ENCODE assay signal across 8 mouse cellular contexts in genomic region chr15:25364819-25365463, GRCm38 (mm10). TPM values are rescaled to one million over a fixed set of nuclear protein-coding genes. Genes with fewer than 3 reads are reported as not detected.
DNase-seq lines count a peak whose midpoint lies in the region; ATAC-seq and TF ChIP-seq lines count a peak whose summit lies in the region.

No protein-coding gene starts in this region.

- peak overlapping the region; percentile 68 for H3K9ac ChIP-seq in heart, embryonic 11.5 days (ENCODE audit: low read depth, low read length)
- H3K9ac ChIP-seq in ES-E14 (ENCODE audit: insufficient read depth, low read depth, low read length, poor library complexity, severe bottlenecking) = peak overlapping the region; percentile 89

- no peaks in the 10 kb centered on the region for H3K36me3 ChIP-seq in heart, embryonic 11.5 days (ENCODE audit: control insufficient read depth, insufficient read depth, low read length)
- no peaks in the 10 kb centered on the region; the same call in 1 of the 2 replicates for H3K36me3 ChIP-seq in ES-E14 (ENCODE audit: control insufficient read depth, insufficient read depth, low read length, poor library complexity, severe bottlenecking)
- H3K36me3 ChIP-seq in hindbrain, embryonic 10.5 days = peaks cover 27% of the 10 kb centered on the region
- H3K36me3 ChIP-seq in midbrain, embryonic 10.5 days = peaks cover 37% of the 10 kb centered on the region

- H3K4me1 ChIP-seq in heart, embryonic 11.5 days (ENCODE audit: control insufficient read depth, insufficient read depth, low read length) = peaks cover 3% of the 10 kb centered on the region; the same call in 1 of the 2 replicates
- H3K4me1 ChIP-seq in ES-E14 (ENCODE audit: control insufficient read depth in 2 of 2, insufficient read depth in 2 of 2, low read length in 2 of 2, poor library complexity in 1 of 2) = peaks cover 4 to 16% of the 10 kb centered on the region in 2 experiments; a peak in 3 of 4 replicates
- peaks cover 68% of the 10 kb centered on the region for H3K4me1 ChIP-seq in hindbrain, embryonic 10.5 days (replicated peaks)
- peaks cover 66% of the 10 kb centered on the region for H3K4me1 ChIP-seq in midbrain, embryonic 10.5 days

- DNase-seq in heart, postnatal 25 days (ENCODE audit: low spot score) = no peak
- DNase-seq in ES-E14 (ENCODE audit: low read depth, low spot score) = peak; percentile 63
- peak; percentile 60 for DNase-seq in hindbrain, embryonic 10.5 days (ENCODE audit: low spot score)
- DNase-seq in midbrain, embryonic 10.5 days (ENCODE audit: low spot score) = peak; percentile 69
- no peak for DNase-seq in adrenal gland, postnatal 4 days (ENCODE audit: low spot score in 2 of 2)
- no peak for DNase-seq in spleen, postnatal 10 days (ENCODE audit: low spot score in 2 of 2)

- ATAC-seq in heart, embryonic 11.5 days (replicated peaks; ENCODE audit: insufficient number of reproducible peaks, low FRiP score, low TSS enrichment) = 0 out of 2 replicates have a peak, but pooled peaks have one; percentile 40
- ATAC-seq in erythroblast, adult 5-6 weeks (replicated peaks; ENCODE audit: low FRiP score, poor library complexity, severe bottlenecking) = no peak

- no peak overlapping the region for H3K27ac ChIP-seq in heart, embryonic 11.5 days (ENCODE audit: low read depth, low read length)
- H3K27ac ChIP-seq in ES-E14 (ENCODE audit: insufficient read depth, low read depth, low read length, poor library complexity, severe bottlenecking) = peak overlapping the region; percentile 72; the same call in 1 of the 2 replicates
- peak overlapping the region; percentile 86 for H3K27ac ChIP-seq in hindbrain, embryonic 10.5 days
- H3K27ac ChIP-seq in midbrain, embryonic 10.5 days (replicated peaks) = peak overlapping the region; percentile 89

- intact Hi-C loops in heart, postnatal 25 days (cut with DNase I) = no loop called here

- WGBS in heart, embryonic 11.5 days (ENCODE audit: insufficient replicate concordance) = 23% methylated on average over 23 of the region's 23 CpGs
- 7% methylated on average over 23 of the region's 23 CpGs for WGBS in hindbrain, embryonic 10.5 days
- 6% methylated on average over 23 of the region's 23 CpGs for WGBS in midbrain, embryonic 10.5 days

- no peaks in the 10 kb centered on the region for H3K9me3 ChIP-seq in heart, embryonic 11.5 days (replicated peaks; ENCODE audit: control insufficient read depth, low read length)
- H3K9me3 ChIP-seq in ES-E14 (ENCODE audit: control insufficient read depth, insufficient read depth, low read depth, low read length) = no peaks in the 10 kb centered on the region
- H3K9me3 ChIP-seq in hindbrain, embryonic 10.5 days = no peaks in the 10 kb centered on the region
- H3K9me3 ChIP-seq in midbrain, embryonic 10.5 days (replicated peaks) = no peaks in the 10 kb centered on the region

- H3K4me3 ChIP-seq in heart, embryonic 11.5 days (ENCODE audit: low read depth, low read length) = peak overlapping the region; percentile 46
- peak overlapping the region; percentile 60 to 74 for H3K4me3 ChIP-seq in ES-E14 (ENCODE audit: insufficient read depth in 1 of 2, low read depth in 1 of 2, low read length in 2 of 2, poor library complexity in 1 of 2, severe bottlenecking in 1 of 2)
- H3K4me3 ChIP-seq in hindbrain, embryonic 10.5 days = peak overlapping the region; percentile 46
- H3K4me3 ChIP-seq in midbrain, embryonic 10.5 days = peak overlapping the region; percentile 46

- peak overlapping the region; percentile 79 for H3K4me2 ChIP-seq in heart, embryonic 11.5 days

- in situ Hi-C loops in ES-E14 (cut with MboI; ENCODE audit: low sequenced_read_pairs in 2 of 2, unreplicated experiment in 2 of 2) = no loop called here

- H3K27me3 ChIP-seq in heart, embryonic 11.5 days (ENCODE audit: control insufficient read depth, insufficient read depth, low read length) = no peaks in the 10 kb centered on the region
- no peaks in the 10 kb centered on the region for H3K27me3 ChIP-seq in hindbrain, embryonic 10.5 days (ENCODE audit: insufficient read depth, poor library complexity, severe bottlenecking)
- no peaks in the 10 kb centered on the region for H3K27me3 ChIP-seq in midbrain, embryonic 10.5 days (ENCODE audit: low read depth, poor library complexity, severe bottlenecking)

TF ChIP-seq in ES-E14, 5 proteins besides CTCF, POLR2A, EP300 and RAD21:
- TF ChIP-seq HCFC1 (IDR thresholded peaks at IDR 0.05; ENCODE audit: borderline replicate concordance, insufficient read depth, low read length) (no peak), MAFK (IDR thresholded peaks at IDR 0.05; ENCODE audit: insufficient read depth, low read depth, low read length) (no peak), ZC3H11A (IDR thresholded peaks at IDR 0.05; ENCODE audit: borderline replicate concordance, low read depth, low read length) (peak; percentile 98), ZNF384 (IDR thresholded peaks at IDR 0.05; ENCODE audit: low read depth, low read length) (no peak), CHD2 (IDR thresholded peaks at IDR 0.05; ENCODE audit: low read depth, low read length) (no peak)

RNA-seq across cellular contexts. Expression of gene Basp1, which starts 48.6 kb away (rescaled TPM):
- 15.3 and 16.3 TPM in 2 replicates for polyA plus RNA-seq in heart, embryonic 11.5 days (2014; fragmentation: Nextera tagmentation; extraction: Ambion mirVana)
- 1 to 10 TPM; 2.3 to 2.4 TPM for total RNA-seq in heart, postnatal 25 days (2021)
- total RNA-seq in ES-E14 (2012; rRNA removed) = 66.8 and 120 TPM in 2 replicates
- polyA plus RNA-seq in hindbrain, embryonic 10.5 days (2016; fragmentation: Nextera tagmentation; extraction: Ambion mirVana) = 48.6 and 77.4 TPM in 2 replicates
- 37.6 and 53.3 TPM in 2 replicates for polyA plus RNA-seq in midbrain, embryonic 10.5 days (2016; fragmentation: Nextera tagmentation; extraction: Ambion mirVana)
- total RNA-seq in adrenal gland, postnatal 4 days (2021) = 10 to 100 TPM; 44.9 to 61.0 TPM
- total RNA-seq in erythroblast, adult 5-6 weeks (2015; ENCODE audit: low replicate concordance) = 8.3 TPM in 1 of 2 replicates, not detected in the other
- 2.6 and 4.5 TPM in 2 replicates for total RNA-seq in erythroblast, adult 5-6 weeks (2017; ENCODE audit: low replicate concordance)

Comparison
In these comparisons a context has a peak if more than half of its experiments do, and no peak if none do; other contexts are left out.
1. DNase-seq: peak in ES-E14 (single experiment), hindbrain, embryonic 10.5 days (single experiment) and midbrain, embryonic 10.5 days (single experiment); none in heart, postnatal 25 days (single experiment), adrenal gland, postnatal 4 days (0 of 2) and spleen, postnatal 10 days (0 of 2).
2. Peak in every context shown above with its lines, with median percentiles within 50 percentile points of each other: H3K4me3 ChIP-seq.